Mouse (Mus musculus) gastrocnemius, postnatal 10 days (tissue): ENCODE measurements around the gene Zfp213. TPM values are rescaled to one million over a fixed set of nuclear protein-coding genes. Genes with fewer than 3 reads are reported as not detected.
A peak's percentile ranks its signal among the peaks of the same experiment; 100 is the strongest.

Experiments
- DNase-seq: peaks from one replicate; pipeline ENCODE4 v3.0.0; 2021; ENCODE audit warnings: mixed read lengths
- total RNA-seq, 2 experiments: library from RNA; stranded (reverse); gene quantifications; 2 replicates each; pipeline ENCODE4 v1.2.3; 2021

The Zfp213 gene
- total RNA-seq, 2 experiments from 2014 or later, result 3.3 to 4.1 TPM

DNA sequence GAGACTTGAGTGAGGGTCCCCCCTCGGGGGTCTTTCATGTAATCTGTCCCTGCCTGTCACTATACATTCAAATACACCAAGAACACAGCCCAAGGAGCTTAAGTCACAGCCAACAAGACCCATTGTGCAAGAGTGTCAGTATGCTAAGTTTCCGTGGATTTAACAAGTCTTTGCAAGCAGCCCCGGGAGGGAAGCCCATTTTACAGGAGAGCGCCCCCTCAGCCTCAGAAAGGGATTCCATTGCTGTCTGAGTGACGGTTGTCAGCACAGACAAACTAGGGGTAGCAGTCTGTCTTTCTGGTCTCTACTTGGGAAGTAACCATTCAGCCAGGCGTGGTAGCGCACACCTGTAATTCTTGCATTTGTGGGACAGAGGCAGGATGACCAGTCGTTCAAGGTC, 10.1 kb upstream of the Zfp213 start:
- no peak for DNase-seq

DNA sequence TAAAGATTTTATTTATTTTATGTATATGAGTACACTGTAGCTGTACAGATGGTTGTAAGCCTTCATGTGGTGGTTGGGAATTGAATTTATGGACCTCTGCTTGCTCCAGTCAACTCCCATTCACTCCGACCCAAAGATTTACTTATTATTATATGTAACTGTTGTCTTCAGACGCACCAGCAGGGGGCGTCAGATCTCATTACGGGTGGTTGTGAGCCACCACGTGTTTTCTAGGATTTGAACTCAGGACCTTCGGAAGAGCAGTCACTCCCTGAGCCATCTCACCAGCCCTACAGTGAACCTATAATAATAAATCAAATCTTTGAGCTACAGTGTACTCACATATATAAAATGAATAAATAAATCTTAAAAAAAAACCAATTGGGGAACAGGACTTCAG, 8.0 kb upstream of the Zfp213 start:
- no peak for DNase-seq

DNA sequence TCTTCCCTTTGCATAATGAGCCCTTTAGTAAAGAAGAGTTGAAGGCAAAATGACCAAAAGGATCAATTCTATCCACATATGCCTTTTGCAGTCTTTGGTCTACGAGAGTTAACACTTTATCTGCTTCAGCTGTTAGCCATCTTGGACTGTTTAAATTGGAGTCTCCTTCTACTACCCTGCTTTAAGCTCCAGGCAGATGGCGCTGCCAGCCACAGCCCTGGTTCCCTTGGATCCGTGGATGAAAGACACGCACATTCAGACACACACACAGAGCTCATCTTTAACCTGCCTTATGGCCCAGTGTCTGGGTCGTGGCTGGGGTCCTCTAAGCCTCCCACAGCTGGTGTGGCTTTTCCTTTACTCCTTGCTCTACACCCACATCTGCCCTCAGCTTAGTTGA, 7.0 kb upstream of the Zfp213 start:
- DNase-seq, result no peak

DNA sequence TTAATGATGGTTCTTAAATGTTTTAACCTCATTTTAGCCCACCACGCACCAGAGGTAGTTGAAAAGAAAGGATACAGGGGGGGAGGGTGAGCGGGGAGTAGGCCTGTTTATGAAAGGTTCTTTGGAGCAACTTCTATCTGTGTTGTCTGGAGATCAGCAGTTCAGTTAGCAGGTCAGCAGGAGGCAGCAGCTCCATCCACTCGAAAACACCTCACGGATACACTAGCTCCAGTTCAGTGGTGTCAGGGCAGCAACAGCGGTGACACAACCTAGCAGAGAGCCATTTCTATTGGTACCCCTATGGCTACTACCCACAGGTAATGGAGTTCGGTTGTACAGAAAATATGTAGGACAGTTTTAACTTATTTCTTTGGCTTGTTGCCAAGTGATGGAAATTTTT, 6.0 kb upstream of the Zfp213 start:
- peak; percentile 37 for DNase-seq

DNA sequence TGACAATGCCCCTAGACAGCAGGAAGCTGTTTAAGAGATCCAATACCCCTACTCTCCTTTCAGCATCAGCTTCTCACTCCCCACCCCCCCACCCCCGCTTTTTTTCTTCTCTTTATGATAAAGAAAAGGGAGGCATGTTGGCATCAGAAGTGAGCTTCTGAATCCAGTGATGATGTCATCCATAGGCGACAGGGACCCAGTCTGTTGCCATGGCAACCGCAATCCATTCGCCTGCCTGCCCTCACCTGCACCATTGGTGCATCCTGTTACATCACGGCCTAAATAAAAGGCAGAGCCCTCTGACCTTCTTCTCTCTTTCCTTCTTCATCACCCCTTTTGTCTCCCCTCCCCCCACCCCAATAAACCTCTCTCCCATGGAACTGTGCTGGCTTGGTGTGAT, 4.3 kb upstream of the Zfp213 start:
- DNase-seq, result no peak

DNA sequence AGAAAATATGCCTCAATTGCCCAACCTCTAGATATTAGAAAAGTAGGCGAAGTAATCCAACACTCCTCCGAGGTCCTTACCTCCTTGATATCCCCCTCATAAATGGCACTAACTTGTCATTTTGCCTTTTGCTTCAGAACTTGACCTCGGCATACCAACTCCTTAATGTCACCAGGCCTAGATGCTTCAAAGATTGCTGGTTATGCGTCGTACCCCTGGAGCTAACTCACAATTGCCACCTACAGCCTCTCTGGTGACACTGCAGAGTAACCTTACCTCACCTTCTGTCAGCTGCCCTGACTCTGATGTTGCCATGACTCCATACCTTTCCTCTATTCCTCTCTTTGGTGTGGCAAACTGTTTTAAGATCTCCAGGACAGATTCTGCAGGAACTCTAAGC, 2.7 kb upstream of the Zfp213 start:
- DNase-seq, result no peak

DNA sequence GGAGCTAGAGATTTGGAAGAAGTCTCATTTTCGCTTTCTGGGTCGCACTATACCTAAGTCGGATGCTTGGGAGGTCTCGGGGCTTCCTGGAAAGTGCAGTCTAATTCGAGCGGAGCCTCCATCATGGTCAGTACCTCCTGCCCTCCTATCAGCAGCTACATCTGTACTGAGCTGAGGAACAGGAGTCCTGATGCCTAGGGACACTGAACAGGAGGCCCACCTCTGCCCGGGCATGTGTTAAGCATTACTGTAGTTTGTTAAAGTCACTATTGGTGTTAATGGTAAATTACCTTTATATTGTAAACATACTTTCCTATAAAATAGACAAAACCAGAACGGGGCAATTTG, 304 bp upstream of the Zfp213 start:
- DNase-seq, result no peak

DNA sequence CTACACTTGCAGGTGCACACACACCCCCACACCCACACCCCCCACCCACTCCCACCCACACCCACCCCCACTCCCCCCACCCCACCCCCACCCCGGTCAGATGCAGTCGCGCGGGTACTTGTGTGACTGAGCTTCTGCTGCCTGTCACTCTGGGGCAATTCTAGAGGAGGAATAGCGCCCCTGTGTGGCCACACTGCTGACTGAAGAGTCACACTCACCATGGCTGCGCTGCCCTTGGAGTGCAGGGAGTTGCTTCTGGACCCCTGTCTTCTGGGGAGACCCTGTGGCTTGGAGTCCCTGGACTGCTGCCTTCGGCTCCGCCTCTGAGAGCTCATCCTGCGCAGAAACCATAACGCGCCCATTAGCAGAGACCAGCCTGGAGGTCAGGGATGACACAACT, 4.3 kb downstream of the Zfp213 start:
- peak; percentile 53 for DNase-seq

DNA sequence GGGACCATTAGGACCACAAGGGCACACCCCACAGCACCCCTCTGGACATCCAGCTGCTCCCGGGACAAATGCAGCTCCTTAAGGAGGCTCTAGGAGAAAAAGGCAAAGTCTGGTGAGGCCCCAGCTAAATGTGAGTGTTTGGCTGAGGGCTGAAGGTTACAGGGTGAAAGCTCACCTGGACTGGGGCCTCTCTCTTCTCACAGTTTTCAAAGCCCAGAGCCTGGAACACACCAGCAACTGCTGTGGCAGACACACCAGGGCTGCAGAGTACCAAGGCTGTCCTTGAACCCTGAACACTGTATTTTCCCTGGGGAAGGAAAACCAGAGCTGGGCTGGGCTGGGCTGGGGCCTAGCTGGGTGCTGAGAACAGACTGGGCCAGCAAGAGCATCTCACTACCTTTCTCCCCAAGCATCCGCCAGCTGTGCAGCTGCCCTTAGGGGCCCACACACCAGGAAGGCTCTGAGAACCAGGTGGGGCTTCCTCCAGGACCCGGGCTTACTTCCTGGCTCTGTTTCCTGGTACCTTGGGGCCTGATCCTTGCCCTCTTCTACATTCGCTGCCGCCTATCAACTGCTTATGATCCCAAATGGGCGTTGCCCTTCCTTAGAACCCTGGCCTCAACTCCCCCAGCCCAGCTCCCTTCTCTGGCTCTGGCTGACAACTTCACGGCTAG, 8.7 kb downstream of the Zfp213 start:
- no peak for DNase-seq

DNA sequence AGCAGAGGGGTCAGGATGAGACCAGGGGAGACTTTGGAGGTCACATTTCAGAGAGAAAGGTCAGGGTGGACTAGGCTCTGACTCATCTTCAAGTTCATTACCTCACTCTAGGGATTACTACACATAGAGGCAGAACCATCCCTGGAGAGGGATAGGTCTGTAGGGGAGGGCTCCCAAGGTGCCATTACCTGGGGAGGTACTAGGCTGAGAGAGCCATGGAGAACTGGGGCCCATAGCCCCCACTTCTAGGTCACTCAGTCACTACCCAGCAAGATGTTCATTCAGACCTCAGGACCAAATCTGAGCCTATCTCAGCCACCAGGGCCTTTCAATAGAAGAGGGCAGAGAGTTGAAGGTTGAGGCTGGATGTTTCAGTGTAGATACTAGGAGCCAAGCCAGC, 9.7 kb downstream of the Zfp213 start:
- no peak for DNase-seq

DNA sequence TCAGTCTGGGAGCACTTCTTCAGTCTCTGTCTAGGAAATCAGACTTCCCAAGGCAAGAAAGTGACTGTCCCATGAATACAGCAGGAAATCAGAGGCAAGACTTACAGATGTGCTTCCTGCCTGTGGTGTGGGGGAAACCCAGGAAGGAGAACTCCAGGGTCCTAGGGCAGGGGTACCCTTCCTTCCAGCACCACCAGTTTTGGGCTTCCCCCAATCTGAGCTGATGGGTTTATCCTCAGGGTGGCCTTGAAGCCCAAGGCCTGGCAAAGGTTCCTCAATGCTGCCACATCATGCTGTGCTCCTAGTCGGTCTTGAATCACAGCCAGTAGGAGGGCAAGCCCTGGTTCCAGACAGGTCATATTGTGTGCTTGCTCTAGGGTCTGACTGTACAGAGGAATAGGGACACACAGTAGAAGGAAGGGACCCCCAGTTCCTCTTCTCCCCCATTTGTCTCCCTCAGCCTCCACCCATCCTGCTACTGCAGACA, 10.4 kb downstream of the Zfp213 start:
- no peak for DNase-seq

DNA sequence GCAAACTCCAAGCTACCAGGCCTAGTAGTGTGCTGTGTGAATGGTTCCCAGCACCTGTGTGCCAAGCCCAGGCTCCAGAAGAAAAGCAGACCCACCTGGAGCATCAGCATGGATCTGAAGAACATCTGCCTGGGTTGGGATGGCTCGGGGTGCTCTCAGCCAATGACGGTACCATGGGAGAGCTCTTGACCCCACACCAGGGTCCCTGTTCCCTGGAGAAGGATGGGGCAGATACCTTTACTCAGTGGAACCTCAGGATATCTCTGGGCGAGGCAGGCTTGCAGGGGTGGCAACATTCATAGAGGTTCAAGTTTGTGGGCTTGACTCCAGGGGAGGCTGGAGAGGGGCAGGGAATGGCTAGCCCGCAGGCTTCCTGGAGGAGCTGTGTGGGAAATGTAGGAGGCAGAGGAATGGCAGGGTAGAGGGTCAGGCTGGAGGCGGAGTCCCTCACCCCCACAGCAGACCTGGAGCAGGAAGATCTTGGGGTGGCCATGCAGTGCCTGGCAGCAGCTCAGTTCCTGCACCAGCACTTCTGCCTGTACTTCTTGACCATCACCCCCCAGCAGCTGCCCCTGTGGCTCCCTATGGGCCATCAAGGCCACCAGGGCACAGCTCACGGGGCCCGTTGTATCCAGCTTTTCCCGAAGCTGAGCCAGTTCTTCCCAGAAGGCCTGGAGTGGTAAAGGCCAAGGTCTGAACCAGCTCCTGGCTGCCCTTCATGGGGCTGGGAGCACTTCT, 11.0 kb downstream of the Zfp213 start:
- DNase-seq, result no peak

DNA sequence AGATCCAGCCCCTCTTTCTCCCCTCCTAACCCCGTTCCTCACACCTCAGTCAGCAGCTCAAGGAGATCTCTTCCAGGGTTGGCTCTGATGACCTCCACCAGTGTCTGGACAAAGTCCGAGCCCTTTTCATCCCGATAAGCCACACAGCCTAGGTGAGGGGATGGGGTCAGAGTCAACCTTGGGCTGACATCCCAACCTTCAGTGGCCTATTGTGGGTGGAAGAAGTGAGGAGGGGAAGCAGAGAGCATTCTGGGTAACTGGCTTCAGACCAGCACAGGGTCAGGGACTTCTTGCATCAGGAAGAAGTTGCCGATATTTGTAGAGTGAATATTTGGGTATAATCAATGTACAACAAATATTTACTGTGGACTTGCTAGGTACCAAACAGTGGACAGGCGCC, 12.1 kb downstream of the Zfp213 start:
- no peak for DNase-seq

DNA sequence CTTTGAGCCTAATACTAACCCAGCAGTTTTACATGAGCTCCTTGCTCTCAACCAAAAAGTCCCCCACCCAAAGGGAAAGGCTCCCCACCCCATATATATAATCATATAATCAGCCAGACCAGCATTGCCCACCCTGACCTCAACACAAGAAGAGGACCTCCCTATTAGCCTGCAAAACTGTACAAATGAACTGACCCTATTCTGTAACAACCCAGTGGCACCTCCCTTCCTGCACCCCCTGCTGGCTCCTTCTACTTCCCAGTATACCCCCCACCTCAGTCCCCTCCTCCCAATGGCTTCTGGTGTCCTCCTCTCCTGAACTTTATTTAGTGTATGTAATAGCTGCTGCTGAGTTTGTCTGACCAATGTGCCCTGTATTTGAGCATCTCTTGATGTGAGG, 12.6 kb downstream of the Zfp213 start:
- DNase-seq, result no peak

DNA sequence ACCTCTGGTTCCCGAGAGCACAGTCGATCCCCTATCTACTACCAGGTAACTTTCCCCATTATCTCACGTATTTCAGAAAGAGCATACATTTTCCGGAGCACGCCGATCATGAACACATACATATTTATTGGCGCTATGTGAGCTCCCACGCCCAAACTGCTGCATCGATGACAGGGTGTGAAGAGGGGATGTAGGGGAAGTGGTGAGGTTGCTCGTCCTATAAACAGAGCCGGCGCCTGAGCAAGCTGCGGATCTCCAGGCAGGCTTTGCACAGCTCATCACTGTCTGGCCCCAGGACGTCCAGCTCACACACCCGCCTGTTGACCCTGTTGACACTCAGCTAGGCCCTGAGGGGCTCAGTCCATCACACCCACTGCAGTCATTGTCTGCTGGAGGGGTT, 13.2 kb downstream of the Zfp213 start:
- no peak for DNase-seq

DNA sequence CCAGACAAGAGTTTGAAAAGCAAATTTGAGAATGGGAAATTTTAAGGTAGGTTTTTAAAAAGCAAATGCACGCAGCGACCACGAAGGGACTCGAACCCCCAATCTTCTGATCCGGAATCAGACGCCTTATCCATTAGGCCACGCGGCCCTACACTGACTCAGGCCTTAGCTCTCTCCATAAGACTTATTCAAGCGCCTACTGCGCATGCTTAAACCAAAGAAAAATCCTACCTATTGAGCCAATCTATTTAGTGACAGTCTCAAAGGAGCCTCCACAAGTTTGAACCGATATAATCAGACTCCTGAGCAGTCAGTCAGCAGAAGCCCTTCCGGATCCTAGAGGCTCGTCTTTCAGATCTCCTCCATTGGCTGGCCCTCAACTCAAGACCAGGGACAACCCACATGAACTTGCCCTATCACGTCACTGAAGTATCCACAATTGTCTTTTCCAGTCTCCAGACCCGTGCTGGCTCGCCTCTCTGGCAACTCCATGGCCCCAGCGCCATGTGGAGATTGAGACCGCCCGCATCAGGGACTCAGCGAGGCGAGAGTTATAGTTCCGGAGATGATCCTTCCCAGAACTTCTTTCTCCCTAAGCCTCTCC, 13.7 kb downstream of the Zfp213 start:
- DNase-seq, result peak; percentile 84

DNA sequence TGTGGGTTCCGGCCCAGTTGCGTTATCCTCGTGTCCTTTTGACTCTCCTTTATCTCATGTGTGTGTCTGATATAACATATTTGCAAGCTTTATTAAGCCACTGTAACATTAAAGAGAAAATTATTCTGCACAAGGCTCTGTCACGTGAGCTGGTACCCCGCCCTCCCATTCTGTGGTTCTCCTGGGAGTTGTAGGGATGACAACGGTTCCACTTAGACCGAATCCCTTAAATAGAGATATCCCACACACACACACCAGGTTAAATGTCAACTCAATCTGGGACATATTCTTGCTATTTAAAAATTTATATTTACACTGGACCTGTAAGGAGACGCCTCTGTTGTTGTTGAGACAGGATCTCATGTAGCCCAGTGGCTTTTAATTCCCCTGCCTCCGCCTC, 14.6 kb downstream of the Zfp213 start:
- no peak for DNase-seq

DNA sequence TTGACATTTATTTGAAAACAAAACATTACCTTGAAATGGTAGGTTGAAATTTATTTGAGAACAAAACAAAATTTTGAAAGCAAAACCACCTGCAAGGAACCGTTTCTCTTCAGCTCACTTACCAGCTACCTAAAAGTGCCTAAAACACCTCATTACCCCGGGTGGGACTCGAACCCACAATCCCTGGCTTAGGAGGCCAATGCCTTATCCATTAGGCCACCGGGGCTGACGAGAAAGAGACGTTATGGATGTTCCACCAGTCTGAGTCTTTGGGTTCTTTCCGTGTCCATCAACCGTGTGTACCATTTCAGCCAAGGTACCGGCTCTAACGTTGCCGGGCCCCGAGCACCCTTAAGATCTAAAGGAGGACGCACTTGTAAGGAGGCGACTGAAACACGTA, 15.4 kb downstream of the Zfp213 start:
- peak; percentile 48 for DNase-seq

DNA sequence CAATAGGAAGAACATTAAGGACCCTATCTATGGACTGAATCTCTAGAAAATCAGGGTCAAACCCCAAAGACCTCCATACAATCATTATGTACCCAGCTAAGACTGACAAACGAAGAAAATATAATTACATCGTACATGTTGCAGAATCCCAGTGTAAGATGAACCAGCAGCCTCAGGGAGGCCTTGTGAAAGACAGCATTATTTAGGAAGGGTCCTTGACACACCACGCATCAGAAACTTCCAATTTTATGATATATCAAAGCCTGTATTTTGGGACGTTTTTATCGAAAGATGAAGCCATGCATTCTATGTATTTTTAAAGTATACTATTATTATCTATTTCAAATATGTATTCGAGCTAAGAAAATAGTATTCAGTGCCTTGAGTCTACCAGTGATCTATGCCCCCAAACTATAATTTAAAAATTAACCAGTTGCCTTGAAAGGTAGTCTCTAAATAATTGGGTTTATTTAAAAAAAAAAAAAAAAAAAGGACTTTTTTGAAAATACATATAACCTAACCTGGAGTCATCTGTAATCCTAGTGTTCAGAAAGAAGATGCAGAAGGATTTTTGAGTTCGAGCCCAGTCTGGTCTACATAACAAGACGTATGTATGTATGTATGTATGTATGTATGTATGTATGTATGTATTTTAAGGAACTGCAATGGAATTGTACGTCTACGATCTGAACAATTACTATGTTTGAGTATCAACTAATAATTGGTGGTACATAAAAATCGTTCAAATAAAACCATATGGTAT, 16.2 kb downstream of the Zfp213 start:
- no peak for DNase-seq

DNA sequence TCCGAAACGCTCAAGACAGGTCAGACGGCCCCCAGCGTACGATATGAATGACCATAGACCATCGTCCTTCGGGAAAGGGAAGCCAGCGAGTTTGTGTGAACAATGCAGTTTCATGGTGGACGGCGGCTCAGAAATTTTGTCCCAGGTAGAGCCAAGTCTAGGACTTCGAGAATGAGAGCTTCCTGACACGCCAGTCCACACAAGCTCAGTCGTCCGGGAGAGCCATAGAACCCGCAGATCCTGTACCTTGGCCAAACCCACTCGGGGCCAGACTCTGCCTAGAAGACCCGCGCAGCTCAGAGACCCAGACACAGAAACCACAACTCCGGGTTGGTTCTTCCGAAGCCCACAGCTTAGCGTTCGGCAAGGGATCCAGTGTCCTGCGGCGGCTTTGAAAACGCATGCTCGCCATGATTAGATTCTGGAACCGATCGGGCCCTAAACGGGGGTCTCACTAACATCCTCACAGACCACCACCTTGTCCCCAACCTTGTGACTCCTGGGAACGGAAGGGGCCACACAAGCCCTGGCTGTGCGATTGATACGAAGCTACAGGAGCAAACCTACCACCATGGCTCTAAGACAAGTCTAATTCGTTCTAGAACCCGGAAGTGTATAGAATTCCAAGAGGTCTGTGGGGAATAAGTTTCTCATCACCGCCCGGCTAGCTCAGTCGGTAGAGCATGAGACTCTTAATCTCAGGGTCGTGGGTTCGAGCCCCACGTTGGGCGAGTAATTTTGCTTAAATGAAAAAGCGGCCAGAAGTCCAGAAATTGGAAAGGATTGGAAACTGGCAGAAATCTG, 17.1 kb downstream of the Zfp213 start:
- DNase-seq, result peak; percentile 63

DNA sequence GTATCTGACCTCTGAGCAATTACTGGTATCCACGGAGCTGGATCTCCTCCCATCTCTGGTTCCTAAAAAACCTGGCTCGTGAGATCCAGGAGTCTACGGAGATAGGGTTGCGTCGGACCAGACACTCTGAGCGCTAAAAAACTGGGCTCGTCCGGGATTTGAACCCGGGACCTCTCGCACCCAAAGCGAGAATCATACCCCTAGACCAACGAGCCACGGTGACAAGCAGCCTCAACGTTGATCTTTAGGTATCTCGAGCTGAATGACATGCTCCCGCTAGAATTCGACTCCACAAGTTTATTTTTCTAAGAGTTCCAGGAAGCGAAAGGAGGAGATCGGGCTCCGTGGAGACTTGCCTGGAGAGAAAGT, 17.7 kb downstream of the Zfp213 start:
- DNase-seq, result peak; percentile 61

DNA sequence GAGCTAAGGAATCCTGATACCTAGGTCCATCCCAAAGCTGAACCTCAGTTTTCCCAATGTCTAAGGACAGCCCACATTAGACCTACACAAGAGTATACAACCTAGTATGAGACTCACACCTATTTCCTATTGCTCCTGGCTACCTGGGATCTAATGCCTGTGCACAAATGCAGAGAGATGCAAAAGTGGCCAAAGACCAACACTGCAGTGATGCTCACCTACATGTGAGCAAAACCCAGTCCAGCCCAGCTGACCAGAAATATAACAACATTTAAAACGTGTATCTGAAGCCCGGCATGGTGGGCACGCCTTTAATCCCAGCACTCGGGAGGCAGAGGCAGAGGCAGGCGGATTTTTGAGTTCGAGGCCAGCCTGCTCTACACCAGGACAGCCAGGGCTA, 18.2 kb downstream of the Zfp213 start:
- DNase-seq, result no peak
